Mouse (Mus musculus): Measurements from ENCODE around the gene Acbd4. TPM values are rescaled to one million over a fixed set of nuclear protein-coding genes. Genes with fewer than 3 reads are reported as not detected.

Acbd4 gene
- polyA plus RNA-seq, 1 experiment = 78.7 TPM

- TF ChIP-seq TAL1 (IDR thresholded peaks at IDR 0.05; ENCODE audit: low read length) = no peak
- TF ChIP-seq GATA1 (IDR thresholded peaks at IDR 0.05; ENCODE audit: low read length) = no peak
- Histone ChIP-seq H3K27me3 (ENCODE audit: control insufficient read depth) (no peaks in the 10 kb centered on the region), H3K36me3 (ENCODE audit: control insufficient read depth) (peaks cover 29% of the 10 kb centered on the region), H3K4me3 (replicated peaks) (no peak overlapping the region), H3K9me3 (ENCODE audit: control insufficient read depth, low read length) (no peaks in the 10 kb centered on the region), H3K4me1 (ENCODE audit: control insufficient read depth) (peaks cover 27% of the 10 kb centered on the region)
Observed at GRCm38 (mm10) chr11:103142441-103143182, 41.1 kb downstream of the Acbd4 start.

- H3K4me1 ChIP-seq (ENCODE audit: control insufficient read depth) = peaks cover 27% of the 10 kb centered on the region
Observed at GRCm38 (mm10) chr11:103144309-103145285, 43.1 kb downstream of the Acbd4 start.

DNA sequence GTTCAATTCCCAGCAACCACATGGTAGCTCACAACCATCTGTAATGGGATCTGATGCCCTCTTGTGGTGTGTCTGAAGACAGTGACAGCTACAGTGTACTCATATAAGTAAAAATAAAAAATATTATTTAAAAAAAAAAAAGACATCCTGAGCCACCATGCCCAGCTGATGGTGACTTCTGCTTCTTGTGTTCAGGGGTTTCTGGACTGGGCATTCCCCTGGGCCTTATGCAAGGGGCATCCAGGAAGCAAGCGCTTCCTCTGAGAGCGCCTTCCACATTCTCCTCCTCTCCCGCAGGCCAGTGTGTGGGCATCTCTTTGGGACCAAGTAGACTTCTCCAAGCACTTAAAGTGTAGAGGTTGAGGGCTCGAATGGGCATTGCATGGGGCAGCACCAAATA lies 44.9 kb downstream of the Acbd4 start:
- no peaks in the 10 kb centered on the region for H3K9me3 ChIP-seq (ENCODE audit: control insufficient read depth, low read length)
- peaks cover 24% of the 10 kb centered on the region for H3K4me1 ChIP-seq (ENCODE audit: control insufficient read depth)
- no peaks in the 10 kb centered on the region for H3K27me3 ChIP-seq (ENCODE audit: control insufficient read depth)
- H3K36me3 ChIP-seq (ENCODE audit: control insufficient read depth) = no peaks in the 10 kb centered on the region
- H3K4me3 ChIP-seq (replicated peaks) = no peak overlapping the region
- no peak for TF ChIP-seq GATA1 (IDR thresholded peaks at IDR 0.05; ENCODE audit: low read length)
- no peak for TF ChIP-seq TAL1 (IDR thresholded peaks at IDR 0.05; ENCODE audit: low read length)

More at GRCm38 (mm10) chr11:103144309-103145285, 43.1 kb downstream of the Acbd4 start:
- Histone ChIP-seq H3K9me3 (ENCODE audit: control insufficient read depth, low read length) (no peaks in the 10 kb centered on the region), H3K27me3 (ENCODE audit: control insufficient read depth) (no peaks in the 10 kb centered on the region), H3K4me3 (replicated peaks) (no peak overlapping the region), H3K36me3 (ENCODE audit: control insufficient read depth) (peaks cover 12% of the 10 kb centered on the region)
- no peak for TF ChIP-seq GATA1 (IDR thresholded peaks at IDR 0.05; ENCODE audit: low read length)
- no peak for TF ChIP-seq TAL1 (IDR thresholded peaks at IDR 0.05; ENCODE audit: low read length)

DNA sequence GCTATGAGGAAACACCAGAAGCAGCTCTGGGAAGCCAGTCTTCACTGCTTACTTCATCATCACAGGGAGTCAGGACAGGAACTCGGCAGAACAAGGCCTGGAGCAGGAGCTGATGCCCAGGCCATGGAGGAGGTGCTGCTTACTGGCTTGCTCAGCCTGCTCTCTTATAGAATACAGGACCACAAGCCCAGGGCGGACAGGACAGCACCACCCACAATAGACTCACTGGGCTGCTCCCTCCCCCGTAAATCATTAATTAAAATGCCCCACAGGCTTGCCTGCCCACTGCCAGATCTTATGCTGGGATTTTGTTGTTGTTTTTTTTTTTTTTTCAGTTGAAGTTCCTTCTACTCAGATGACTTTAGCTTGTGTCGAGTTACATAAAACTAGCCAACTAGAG lies 46.3 kb downstream of the Acbd4 start:
- H3K4me1 ChIP-seq (ENCODE audit: control insufficient read depth) = peaks cover 17% of the 10 kb centered on the region
- TF ChIP-seq TAL1 (IDR thresholded peaks at IDR 0.05; ENCODE audit: low read length) (no peak), GATA1 (IDR thresholded peaks at IDR 0.05; ENCODE audit: low read length) (no peak)
- H3K9me3 ChIP-seq (ENCODE audit: control insufficient read depth, low read length) = no peaks in the 10 kb centered on the region
- H3K36me3 ChIP-seq (ENCODE audit: control insufficient read depth) = no peaks in the 10 kb centered on the region
- H3K4me3 ChIP-seq (replicated peaks) = no peak overlapping the region
- H3K27me3 ChIP-seq (ENCODE audit: control insufficient read depth) = no peaks in the 10 kb centered on the region

DNA sequence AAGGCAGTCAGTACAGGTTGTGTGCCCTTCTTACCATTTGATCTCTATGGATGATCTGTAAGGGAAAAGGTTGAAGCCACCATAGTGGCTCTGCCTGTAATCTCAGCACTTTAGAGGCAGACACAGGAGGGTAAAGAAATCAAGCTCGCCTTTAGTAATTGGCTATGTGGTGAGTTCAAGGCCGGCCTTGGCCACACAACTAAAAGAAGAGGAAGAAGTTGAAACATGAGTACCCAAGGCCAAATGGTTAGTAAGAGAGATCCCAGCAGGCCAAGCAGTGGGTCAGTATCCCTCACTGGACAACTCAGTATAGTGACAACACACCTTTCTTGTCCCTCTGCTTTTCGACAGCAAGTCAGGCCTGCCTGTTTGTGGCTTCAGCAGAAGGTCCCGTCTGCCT lies 48.3 kb downstream of the Acbd4 start:
- H3K27me3 ChIP-seq (ENCODE audit: control insufficient read depth) = no peaks in the 10 kb centered on the region
- no peak for TF ChIP-seq TAL1 (IDR thresholded peaks at IDR 0.05; ENCODE audit: low read length)
- no peak for TF ChIP-seq GATA1 (IDR thresholded peaks at IDR 0.05; ENCODE audit: low read length)
- no peaks in the 10 kb centered on the region for H3K9me3 ChIP-seq (ENCODE audit: control insufficient read depth, low read length)

GRCm38 (mm10) chr11:103158621-103159478 lies 57.4 kb downstream of the Acbd4 start:
- H3K27me3 ChIP-seq (ENCODE audit: control insufficient read depth) = no peaks in the 10 kb centered on the region
- no peaks in the 10 kb centered on the region for H3K36me3 ChIP-seq (ENCODE audit: control insufficient read depth)
- no peaks in the 10 kb centered on the region for H3K9me3 ChIP-seq (ENCODE audit: control insufficient read depth, low read length)
- peaks cover 15% of the 10 kb centered on the region for H3K4me1 ChIP-seq (ENCODE audit: control insufficient read depth)
- H3K4me3 ChIP-seq (replicated peaks) = peak overlapping the region; percentile 58
- TF ChIP-seq TAL1 (IDR thresholded peaks at IDR 0.05; ENCODE audit: low read length) = no peak
- TF ChIP-seq GATA1 (IDR thresholded peaks at IDR 0.05; ENCODE audit: low read length) = no peak

More for the DNA sequence above, 48.3 kb downstream of the Acbd4 start:
- Histone ChIP-seq H3K4me3 (replicated peaks) (no peak overlapping the region), H3K4me1 (ENCODE audit: control insufficient read depth) (peaks cover 5% of the 10 kb centered on the region), H3K36me3 (ENCODE audit: control insufficient read depth) (no peaks in the 10 kb centered on the region)

GRCm38 (mm10) chr11:103160738-103161137 lies 59.3 kb downstream of the Acbd4 start:
- H3K27me3 ChIP-seq (ENCODE audit: control insufficient read depth) = no peaks in the 10 kb centered on the region
- no peak overlapping the region for H3K4me3 ChIP-seq (replicated peaks)
- no peak for TF ChIP-seq GATA1 (IDR thresholded peaks at IDR 0.05; ENCODE audit: low read length)
- no peak for TF ChIP-seq TAL1 (IDR thresholded peaks at IDR 0.05; ENCODE audit: low read length)
- peaks cover 21% of the 10 kb centered on the region for H3K4me1 ChIP-seq (ENCODE audit: control insufficient read depth)
- no peaks in the 10 kb centered on the region for H3K9me3 ChIP-seq (ENCODE audit: control insufficient read depth, low read length)
- H3K36me3 ChIP-seq (ENCODE audit: control insufficient read depth) = no peaks in the 10 kb centered on the region

DNA sequence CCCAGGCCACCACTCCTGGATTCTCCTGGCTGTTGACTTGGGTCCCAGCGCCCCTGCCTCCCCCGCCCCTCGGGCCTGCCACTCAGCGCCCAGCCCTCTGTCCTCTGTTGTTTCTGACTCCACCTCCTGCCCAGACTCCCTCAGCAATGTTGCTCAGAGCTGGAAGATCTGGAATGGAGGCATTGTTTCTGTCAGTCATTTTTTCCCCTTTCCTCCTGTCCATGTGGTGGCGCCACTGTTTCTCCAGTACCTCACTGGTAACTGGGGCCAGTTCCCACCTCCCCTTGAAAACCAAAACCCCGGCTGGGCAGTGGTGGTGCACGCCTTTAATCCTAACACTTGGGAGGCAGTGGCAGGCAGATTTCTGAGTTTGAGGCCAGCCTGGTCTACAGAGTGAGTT lies 60.0 kb downstream of the Acbd4 start:
- peaks cover 4% of the 10 kb centered on the region for H3K27me3 ChIP-seq (ENCODE audit: control insufficient read depth)
- peaks cover 21% of the 10 kb centered on the region for H3K4me1 ChIP-seq (ENCODE audit: control insufficient read depth)
- no peaks in the 10 kb centered on the region for H3K36me3 ChIP-seq (ENCODE audit: control insufficient read depth)
- no peak for TF ChIP-seq TAL1 (IDR thresholded peaks at IDR 0.05; ENCODE audit: low read length)
- TF ChIP-seq GATA1 (IDR thresholded peaks at IDR 0.05; ENCODE audit: low read length) = no peak
- H3K4me3 ChIP-seq (replicated peaks) = no peak overlapping the region
- peaks cover 5% of the 10 kb centered on the region for H3K9me3 ChIP-seq (ENCODE audit: control insufficient read depth, low read length)

Other genes starting within 250 kb of the Acbd4 start
- gene Eftud2, start 220.7 kb upstream of the Acbd4 start, polyA plus RNA-seq (2012) = 19.5 and 23.9 TPM in 2 replicates
- gene Ccdc103, start 220.5 kb upstream of the Acbd4 start, polyA plus RNA-seq (2012) = 0.26 and 0.36 TPM in 2 replicates
- not detected in 2 replicates for gene Fam187a, start 216.5 kb upstream of the Acbd4 start, polyA plus RNA-seq (2012)
- 3.6 TPM in 2 replicates for gene Gfap, start 200.8 kb upstream of the Acbd4 start, polyA plus RNA-seq (2012)
- 13.5 and 14.9 TPM in 2 replicates for gene Kif18b, start 176.6 kb upstream of the Acbd4 start, polyA plus RNA-seq (2012)
- not detected in 2 replicates for gene C1ql1, start 155.0 kb upstream of the Acbd4 start, polyA plus RNA-seq (2012)
- 1.5 and 3.6 TPM in 2 replicates for gene Nmt1, start 73.5 kb upstream of the Acbd4 start, polyA plus RNA-seq (2012)
- 2.1 and 3.4 TPM in 2 replicates for gene Dcakd, start 73.3 kb upstream of the Acbd4 start, polyA plus RNA-seq (2012)
- gene Plcd3, start within 50 bp of the Acbd4 start, polyA plus RNA-seq (2012) = 0.06 and 0.17 TPM in 2 replicates
- 7.6 and 7.7 TPM in 2 replicates for gene Hexim1, start 14.5 kb downstream of the Acbd4 start, polyA plus RNA-seq (2012)
- 2.5 and 3.4 TPM in 2 replicates for gene Hexim2, start 30.7 kb downstream of the Acbd4 start, polyA plus RNA-seq (2012)
- 0.20 and 0.39 TPM in 2 replicates for gene Fmnl1, start 69.4 kb downstream of the Acbd4 start, polyA plus RNA-seq (2012)
- not detected in 2 replicates for gene 1700023F06Rik, start 106.9 kb downstream of the Acbd4 start, polyA plus RNA-seq (2012)
- gene Spata32, start 116.8 kb downstream of the Acbd4 start, polyA plus RNA-seq (2012) = not detected in 2 replicates
- 0.01 and 0.04 TPM in 2 replicates for gene Map3k14, start 165.8 kb downstream of the Acbd4 start, polyA plus RNA-seq (2012)